Mouse (Mus musculus): ENCODE results near the gene Gtf2h5.

Gtf2h5 gene

GRCm38 (mm10) chr17:6079287-6080122 is at the start of gene Gtf2h5, which contains the start of gene Serac1:
Gtf2h5 (plus strand) TSS chr17:6079786.
Serac1 (minus strand) TSS chr17:6079741.
- ATAC-seq (ENCODE audit: insufficient number of reproducible peaks, low FRiP score, low TSS enrichment), result peak; percentile 93

- no peak for ATAC-seq (ENCODE audit: insufficient number of reproducible peaks, low FRiP score, low TSS enrichment)
Observed at GRCm38 (mm10) chr17:6035661-6036060, 43.9 kb upstream of the Gtf2h5 start.

DNA sequence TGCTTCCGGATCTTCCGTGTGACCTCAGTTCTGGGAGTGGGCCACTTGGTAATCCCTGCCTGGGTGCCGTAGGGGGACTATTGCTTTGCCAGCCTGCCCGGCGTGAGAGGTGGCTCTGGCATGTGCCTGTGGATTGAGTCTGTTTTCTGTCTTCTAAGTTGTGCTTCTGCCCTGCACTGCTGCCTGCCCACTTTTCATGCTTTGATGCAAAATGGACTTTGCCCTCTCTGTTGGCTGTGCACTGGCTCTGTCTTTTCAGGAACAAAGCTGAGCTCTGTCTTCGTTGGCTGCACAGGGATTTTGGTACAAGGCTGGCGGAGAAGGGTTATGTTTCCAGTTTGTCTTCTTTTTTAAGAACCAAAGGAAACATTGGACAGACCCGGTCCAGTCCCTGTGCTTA is 43.1 kb upstream of the Gtf2h5 start:
- ATAC-seq (ENCODE audit: insufficient number of reproducible peaks, low FRiP score, low TSS enrichment), result no peak

- no peak for ATAC-seq (ENCODE audit: insufficient number of reproducible peaks, low FRiP score, low TSS enrichment)
Observed at GRCm38 (mm10) chr17:6036872-6037271, 42.7 kb upstream of the Gtf2h5 start.

DNA sequence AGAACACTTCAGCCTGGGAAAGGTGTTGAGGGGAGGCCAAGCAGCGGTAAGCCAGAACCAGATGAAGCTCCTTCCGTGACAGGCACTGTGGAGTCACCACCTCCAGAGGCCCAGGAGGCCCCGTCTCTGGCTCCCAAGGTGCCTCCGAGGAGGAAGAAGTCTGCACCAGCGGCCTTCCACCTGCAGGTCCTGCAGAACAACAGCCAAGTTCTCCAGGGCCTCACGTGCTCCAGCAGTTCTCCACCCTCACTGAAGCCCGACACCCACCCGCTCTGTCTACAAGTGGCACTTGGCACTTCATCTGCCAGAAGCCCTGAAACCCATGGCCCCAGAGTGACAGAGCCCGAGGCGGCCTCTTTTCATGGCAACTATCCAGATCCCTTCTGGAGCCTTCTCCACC is 42.1 kb upstream of the Gtf2h5 start:
- ATAC-seq (ENCODE audit: insufficient number of reproducible peaks, low FRiP score, low TSS enrichment), result no peak

GRCm38 (mm10) chr17:6052801-6053200 is 26.8 kb upstream of the Gtf2h5 start:
- ATAC-seq (ENCODE audit: insufficient number of reproducible peaks, low FRiP score, low TSS enrichment), result no peak

DNA sequence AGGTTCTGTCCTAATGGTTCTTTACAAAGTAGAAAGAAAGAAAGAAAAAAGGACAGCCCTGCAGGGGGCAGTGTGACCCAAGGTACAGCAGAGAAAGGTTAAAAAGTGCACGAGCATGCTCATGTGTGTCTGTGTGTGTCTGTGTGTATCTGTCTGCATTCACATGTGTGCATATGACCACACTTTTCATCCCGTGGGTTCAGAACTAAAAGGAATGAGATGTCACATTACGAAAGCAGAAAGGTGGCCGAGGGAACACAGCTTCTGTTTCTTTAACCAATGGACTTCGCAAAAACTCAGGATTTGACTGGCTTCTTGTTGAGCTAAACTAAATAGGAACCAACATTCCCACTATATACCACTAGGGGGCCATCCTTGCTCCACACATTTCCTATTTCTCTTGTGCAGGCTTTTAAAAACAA is 24.6 kb upstream of the Gtf2h5 start:
- no peak for ATAC-seq (ENCODE audit: insufficient number of reproducible peaks, low FRiP score, low TSS enrichment)

DNA sequence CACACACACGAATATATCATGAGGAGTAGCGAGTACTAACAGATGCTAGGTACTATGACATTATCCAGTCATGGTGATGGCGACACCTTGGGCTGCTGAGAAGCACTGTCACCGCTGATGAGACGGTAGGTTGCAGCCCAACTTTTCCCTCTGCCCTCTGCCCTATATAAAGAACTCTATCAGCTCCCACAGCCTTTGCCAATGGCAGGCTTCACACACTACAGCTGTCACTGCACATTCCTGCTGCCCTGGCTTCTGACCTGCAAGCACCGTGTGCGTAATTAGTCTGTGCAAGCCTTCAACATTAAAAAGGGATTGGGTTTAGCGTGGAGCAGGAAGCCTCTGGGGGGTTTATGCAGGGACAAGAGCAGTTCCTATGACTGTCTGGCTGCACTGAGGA is 16.8 kb upstream of the Gtf2h5 start:
- ATAC-seq (ENCODE audit: insufficient number of reproducible peaks, low FRiP score, low TSS enrichment), result no peak

GRCm38 (mm10) chr17:6063532-6063931 is 16.1 kb upstream of the Gtf2h5 start:
- ATAC-seq (ENCODE audit: insufficient number of reproducible peaks, low FRiP score, low TSS enrichment), result no peak

GRCm38 (mm10) chr17:6066021-6066420 is 13.6 kb upstream of the Gtf2h5 start:
- no peak for ATAC-seq (ENCODE audit: insufficient number of reproducible peaks, low FRiP score, low TSS enrichment)

DNA sequence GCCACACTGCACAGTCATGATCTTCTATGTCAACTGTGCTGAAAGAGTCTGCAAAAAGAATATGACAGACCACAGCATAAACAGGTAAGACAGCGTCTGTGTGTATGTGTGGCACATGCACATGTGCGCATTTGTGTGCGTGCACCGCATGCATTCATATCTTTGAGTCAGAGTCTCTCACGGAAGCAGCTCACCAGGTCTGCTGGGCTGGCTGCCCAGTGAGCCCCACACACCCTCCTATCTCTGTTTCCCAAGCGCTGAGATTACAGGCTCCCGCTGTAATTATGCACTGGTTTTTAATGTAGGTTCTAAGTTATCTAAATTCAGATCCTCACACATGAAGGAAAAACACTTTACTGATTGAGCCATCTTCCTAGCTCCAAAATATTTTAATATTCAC is 12.0 kb upstream of the Gtf2h5 start:
- no peak for ATAC-seq (ENCODE audit: insufficient number of reproducible peaks, low FRiP score, low TSS enrichment)

- no peak for ATAC-seq (ENCODE audit: insufficient number of reproducible peaks, low FRiP score, low TSS enrichment)
Observed at GRCm38 (mm10) chr17:6069866-6070265, 9.7 kb upstream of the Gtf2h5 start.

- no peak for ATAC-seq (ENCODE audit: insufficient number of reproducible peaks, low FRiP score, low TSS enrichment)
Observed at GRCm38 (mm10) chr17:6073405-6073804, 6.2 kb upstream of the Gtf2h5 start.

DNA sequence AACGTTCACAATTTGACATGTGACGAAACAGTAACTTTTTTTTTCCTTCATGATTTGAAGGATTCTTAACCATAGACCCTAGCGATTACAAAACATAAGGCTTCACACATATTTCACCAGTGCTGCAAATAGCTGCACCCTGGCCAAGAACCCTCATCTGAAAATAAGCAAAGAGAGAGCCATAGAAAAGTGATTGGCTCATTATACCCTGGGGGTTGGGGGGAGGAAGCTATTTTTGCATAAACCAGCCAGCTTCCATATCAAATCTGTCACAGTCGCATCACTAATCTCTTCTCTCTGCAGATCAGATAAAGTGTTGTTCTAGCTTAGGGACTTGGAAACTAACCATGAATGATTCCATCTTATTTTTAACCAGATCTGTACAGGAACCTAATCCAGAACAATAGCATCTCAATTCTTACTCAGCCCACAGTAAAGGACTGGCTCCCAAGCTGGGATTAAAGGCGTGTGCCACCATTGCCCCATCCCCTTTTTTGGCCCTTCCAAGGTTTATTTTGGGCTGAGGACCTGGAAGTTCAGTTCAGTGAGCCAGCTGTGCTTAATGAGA is 3.8 kb downstream of the Gtf2h5 start:
- no peak for ATAC-seq (ENCODE audit: insufficient number of reproducible peaks, low FRiP score, low TSS enrichment)

DNA sequence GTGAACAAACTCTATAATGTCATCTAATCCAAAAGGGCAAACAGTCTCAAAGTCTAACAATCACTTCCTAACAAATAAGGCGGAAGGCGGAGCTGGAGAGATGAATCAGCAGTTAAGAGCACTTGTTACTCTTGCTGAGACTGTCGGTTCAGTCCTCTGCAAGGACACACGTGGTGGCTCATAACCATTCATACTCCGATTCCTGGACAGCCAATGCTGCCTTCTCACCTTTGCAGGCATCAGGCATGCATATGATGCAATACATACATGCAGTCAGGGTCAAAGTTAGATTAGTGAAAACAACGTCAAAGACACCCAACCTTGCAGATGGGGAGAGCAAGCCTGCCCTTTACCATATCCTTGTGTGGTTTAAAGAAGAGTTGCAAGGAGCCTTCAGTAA is 12.0 kb downstream of the Gtf2h5 start:
- ATAC-seq (ENCODE audit: insufficient number of reproducible peaks, low FRiP score, low TSS enrichment), result no peak

- ATAC-seq (ENCODE audit: insufficient number of reproducible peaks, low FRiP score, low TSS enrichment), result no peak
Observed at GRCm38 (mm10) chr17:6095579-6095978, 16.0 kb downstream of the Gtf2h5 start.

GRCm38 (mm10) chr17:6097884-6098283 is 18.3 kb downstream of the Gtf2h5 start:
- ATAC-seq (ENCODE audit: insufficient number of reproducible peaks, low FRiP score, low TSS enrichment), result no peak; the same call in 1 of the 2 replicates

GRCm38 (mm10) chr17:6102287-6102686 is 22.7 kb downstream of the Gtf2h5 start:
- no peak for ATAC-seq (ENCODE audit: insufficient number of reproducible peaks, low FRiP score, low TSS enrichment)

GRCm38 (mm10) chr17:6103566-6103965 is 24.0 kb downstream of the Gtf2h5 start:
- ATAC-seq (ENCODE audit: insufficient number of reproducible peaks, low FRiP score, low TSS enrichment), result no peak

DNA sequence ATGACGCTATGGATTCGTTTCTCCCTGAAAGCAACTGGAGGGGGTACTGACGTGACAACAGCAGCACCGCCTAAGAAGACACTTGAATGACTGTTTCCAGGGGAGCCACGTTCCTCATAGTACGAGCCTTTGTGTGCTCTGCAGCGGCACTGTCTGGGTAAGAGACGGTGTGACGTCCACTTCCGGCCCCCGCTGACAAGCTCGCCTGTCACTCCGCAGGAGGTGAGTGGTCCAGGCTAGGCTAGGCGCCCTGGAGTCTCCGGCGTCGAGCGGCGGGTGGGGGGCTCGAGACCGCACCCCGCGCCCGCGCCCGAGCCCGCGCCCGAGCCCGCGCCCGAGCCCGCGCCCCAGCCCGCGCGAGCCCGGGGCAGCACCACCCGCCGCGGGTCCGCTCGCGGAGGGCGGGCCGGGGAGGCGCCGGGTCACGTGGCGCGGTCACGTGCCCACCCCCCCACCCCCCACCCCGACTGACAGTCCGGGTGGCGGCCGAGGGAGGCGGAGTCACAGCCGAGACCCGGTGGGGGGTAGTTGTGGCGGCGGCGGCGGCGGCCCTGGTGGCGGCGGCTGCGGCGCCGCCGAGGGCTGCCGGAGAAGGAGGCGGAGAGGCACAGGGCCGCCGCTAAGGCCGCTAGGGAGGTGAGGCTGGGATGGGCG is 26.9 kb downstream of the Gtf2h5 start, which contains the start of gene Tulp4:
Gene Tulp4, plus strand, starts transcription at position 77 of the 654 bp plus-strand sequence.
- ATAC-seq (ENCODE audit: insufficient number of reproducible peaks, low FRiP score, low TSS enrichment), result peak; percentile 65

- ATAC-seq (ENCODE audit: insufficient number of reproducible peaks, low FRiP score, low TSS enrichment), result 0 out of 2 replicates have a peak, but pooled peaks have one; percentile 26
Observed at GRCm38 (mm10) chr17:6107015-6107601, 27.5 kb downstream of the Gtf2h5 start.

Measured in cerebellum, adult (tissue).